Comparison of ENCODE assay signal across 22 mouse cellular contexts in genomic region chr7:89879686-89880085, GRCm38 (mm10). TPM values are rescaled to one million over a fixed set of nuclear protein-coding genes. Genes with fewer than 3 reads are reported as not detected.
DNase-seq lines count a peak whose midpoint lies in the region.
"Had no signal": no experiment of that assay in that cellular context is flagged by ENCODE, and none has a peak within 500 bp of the region (broad histone marks: within the 10 kb centered on the region; RNA-seq: fewer than 3 reads in every experiment).

No protein-coding gene starts in this region.

- 78% methylated on average over 1 of the region's 1 CpGs for WGBS in heart, embryonic 10.5 days

- intact Hi-C loops in gastrocnemius, postnatal 14 days (cut with DNase I; ENCODE audit: low total_unique reads) = no loop called here

- no peaks in the 10 kb centered on the region for H3K4me1 ChIP-seq in heart, embryonic 10.5 days
- H3K4me1 ChIP-seq: embryonic facial prominence, embryonic 10.5 days; forebrain, embryonic 13.5 days; hindbrain, embryonic 13.5 days had no signal

- peak; percentile 30 for DNase-seq in gastrocnemius, adult 18-20 months (ENCODE audit: low spot score)
- DNase-seq in gastrocnemius, postnatal 14 days = no peak
- DNase-seq in heart, adult 8-10 months (ENCODE audit: low spot score) = peak; percentile 30
- DNase-seq in heart, embryonic 10.5 days (ENCODE audit: low spot score) = no peak
- DNase-seq in kidney, postnatal 10 days = peak; percentile 28
- DNase-seq in kidney, postnatal 14 days = no peak
- peak; percentile 32 for DNase-seq in skeletal muscle tissue, adult 2 months (ENCODE audit: low read depth, low spot score)
- DNase-seq: adrenal gland, postnatal 25 days; cerebellum, adult 2 months; cerebellum, postnatal 10 days; forebrain, postnatal 0 days; kidney, adult 11 months; kidney, adult 9 months had no signal

- H3K36me3 ChIP-seq in heart, embryonic 10.5 days = no peaks in the 10 kb centered on the region
- H3K36me3 ChIP-seq: embryonic facial prominence, embryonic 10.5 days; heart, embryonic 15.5 days; hindbrain, embryonic 13.5 days had no signal

- no peak overlapping the region for H3K27ac ChIP-seq in heart, embryonic 10.5 days
- H3K27ac ChIP-seq: embryonic facial prominence, embryonic 10.5 days; forebrain, embryonic 13.5 days; heart, adult 2 months; heart, embryonic 15.5 days; hindbrain, embryonic 13.5 days; hindbrain, postnatal 0 days had no signal

- no peak overlapping the region for H3K4me3 ChIP-seq in heart, embryonic 10.5 days
- H3K4me3 ChIP-seq: embryonic facial prominence, embryonic 10.5 days; forebrain, embryonic 13.5 days; heart, adult 2 months; heart, embryonic 15.5 days; hindbrain, embryonic 13.5 days had no signal

- H3K27me3 ChIP-seq in heart, embryonic 10.5 days (ENCODE audit: insufficient read depth, poor library complexity, severe bottlenecking) = no peaks in the 10 kb centered on the region
- H3K27me3 ChIP-seq: forebrain, embryonic 13.5 days; heart, embryonic 15.5 days; hindbrain, embryonic 13.5 days had no signal

- no peaks in the 10 kb centered on the region for H3K9me3 ChIP-seq in heart, embryonic 10.5 days
- H3K9me3 ChIP-seq: embryonic facial prominence, embryonic 10.5 days; forebrain, embryonic 13.5 days; heart, embryonic 15.5 days; hindbrain, embryonic 13.5 days had no signal

RNA-seq across cellular contexts. Expression of gene Ccdc81, which starts 23.7 kb away (rescaled TPM):
- total RNA-seq in gastrocnemius, adult 18-20 months (2021) = not detected
- total RNA-seq in gastrocnemius, postnatal 14 days (2021) = under 1 TPM in 1 of 2 experiments, not detected in 1; 0.16 TPM
- not detected for total RNA-seq in heart, adult 8-10 months (2022)
- 0.05 TPM in 1 of 2 replicates, not detected in the other for polyA plus RNA-seq in heart, embryonic 10.5 days (2016; fragmentation: Nextera tagmentation; extraction: Ambion mirVana)
- total RNA-seq: adrenal gland, postnatal 25 days; gastrocnemius, adult 8-10 months; heart, adult 2 months; hematopoietic stem cell, adult 5-6 weeks had no signal
- polyA plus RNA-seq: heart, embryonic 15.5 days; intestine, embryonic 14.5 days had no signal

Comparison
In these comparisons a context has a peak if more than half of its experiments do, and no peak if none do; other contexts are left out.
1. DNase-seq: peak in gastrocnemius, adult 18-20 months (single experiment), heart, adult 8-10 months (single experiment), kidney, postnatal 10 days (single experiment) and skeletal muscle tissue, adult 2 months (single experiment); none in gastrocnemius, postnatal 14 days (single experiment), heart, embryonic 10.5 days (single experiment) and kidney, postnatal 14 days (single experiment).